Mouse (Mus musculus) intestine, embryonic 16.5 days (tissue): ENCODE data around the gene Glis1. TPM values are rescaled to one million over a fixed set of nuclear protein-coding genes. Genes with fewer than 3 reads are reported as not detected.
A peak's percentile ranks its signal among the peaks of the same experiment; 100 is the strongest.

ENCODE experiments used
- ATAC-seq: fragments of 200-750 bp; cut with Nextera tagmentation; 2 replicates; pipeline ENCODE4 v1.8.0; 2017; ENCODE audit warnings: moderate TSS enrichment, moderate library complexity
- H3K27ac ChIP-seq: fragments of 300-500 bp; sonication (generic); 2 replicates; pipeline ENCODE4 v1.5.1; 2014; ENCODE audit warnings: mild to moderate bottlenecking, low read length
- H3K27me3 ChIP-seq: fragments of 300-500 bp; sonication (generic); replicated peaks from 2 replicates; pipeline ENCODE4 v1.6.1; 2014; ENCODE audit warnings: low read length, control low read depth, mixed read lengths; ENCODE audit not compliant: control insufficient read depth, insufficient read depth
- H3K36me3 ChIP-seq: fragments of 300-500 bp; sonication (generic); 2 replicates; pipeline ENCODE4 v1.6.1; 2014; ENCODE audit warnings: low read length, control low read depth; ENCODE audit not compliant: control insufficient read depth, insufficient read depth
- H3K4me1 ChIP-seq: fragments of 300-500 bp; sonication (generic); 2 replicates; pipeline ENCODE4 v1.6.1; 2014; ENCODE audit warnings: low read length, control low read depth, mixed read lengths; ENCODE audit not compliant: control insufficient read depth, insufficient read depth
- H3K4me2 ChIP-seq: fragments of 300-500 bp; sonication (generic); 2 replicates; pipeline ENCODE4 v1.6.1; 2014; ENCODE audit warnings: low read depth, low read length, control low read depth
- H3K4me3 ChIP-seq: fragments of 300-500 bp; sonication (generic); 2 replicates; pipeline ENCODE4 v1.5.1; 2014; ENCODE audit warnings: mild to moderate bottlenecking, low read length
- H3K9ac ChIP-seq: fragments of 300-500 bp; sonication (generic); 2 replicates; pipeline ENCODE4 v1.6.1; 2014; ENCODE audit warnings: low read depth, low read length
- H3K9me3 ChIP-seq: fragments of 300-500 bp; sonication (generic); 2 replicates; pipeline ENCODE4 v1.6.1; 2016; ENCODE audit warnings: low read length, control low read depth; ENCODE audit not compliant: control insufficient read depth
- WGBS: fragments of 180-500 bp; shearing (Covaris S2); extraction: QIAGEN DNeasy Blood & Tissue Kit; methylation state at CpG from one replicate; pipeline ENCODE4 v1.1.7; 2014; 5-methylcytosine and 5-hydroxymethylcytosine counted together
- polyA plus RNA-seq: library from polyadenylated mRNA; unstranded; fragments of >200 nt; fragmentation: Nextera tagmentation; extraction: Ambion mirVana; gene quantifications from 2 replicates; pipeline ENCODE4 v1.2.1, GENCODE M21; 2015

Gene Glis1
- polyA plus RNA-seq, 1 experiment from 2014 or later, result 0.32 TPM

- 62% methylated on average over 5 of the region's 5 CpGs for WGBS
Observed at GRCm38 (mm10) chr4:107485903-107486302, 51.5 kb downstream of the Glis1 start.

GRCm38 (mm10) chr4:107489121-107489840 lies 54.9 kb downstream of the Glis1 start:
- Histone ChIP-seq H3K27ac (no peak overlapping the region), H3K9ac (no peak overlapping the region), H3K4me1 (0 out of 2 replicates have a peak, but pooled peaks cover 7% of the 10 kb centered on the region), H3K36me3 (no peaks in the 10 kb centered on the region), H3K9me3 (no peaks in the 10 kb centered on the region), H3K27me3 (no peaks in the 10 kb centered on the region), H3K4me3 (no peak overlapping the region), H3K4me2 (no peak overlapping the region)
- no peak for ATAC-seq
- WGBS, result 79% methylated on average over 20 of the region's 20 CpGs

More at GRCm38 (mm10) chr4:107485903-107486302, 51.5 kb downstream of the Glis1 start:
- H3K36me3 ChIP-seq, result no peaks in the 10 kb centered on the region
- H3K9ac ChIP-seq, result no peak overlapping the region
- no peak overlapping the region for H3K4me2 ChIP-seq
- H3K4me1 ChIP-seq, result no peaks in the 10 kb centered on the region; the same call in 1 of the 2 replicates
- ATAC-seq, result no peak
- H3K27ac ChIP-seq, result no peak overlapping the region
- H3K27me3 ChIP-seq, result no peaks in the 10 kb centered on the region
- no peak overlapping the region for H3K4me3 ChIP-seq
- no peaks in the 10 kb centered on the region for H3K9me3 ChIP-seq

GRCm38 (mm10) chr4:107492991-107493390 lies 58.6 kb downstream of the Glis1 start:
- Histone ChIP-seq H3K9me3 (no peaks in the 10 kb centered on the region), H3K27ac (no peak overlapping the region), H3K4me1 (0 out of 2 replicates have a peak, but pooled peaks cover 7% of the 10 kb centered on the region), H3K36me3 (no peaks in the 10 kb centered on the region), H3K9ac (no peak overlapping the region), H3K4me3 (no peak overlapping the region), H3K27me3 (no peaks in the 10 kb centered on the region), H3K4me2 (no peak overlapping the region)
- WGBS, result 59% methylated on average over 5 of the region's 5 CpGs
- ATAC-seq, result no peak

- no peak overlapping the region for H3K27ac ChIP-seq
- H3K4me3 ChIP-seq, result no peak overlapping the region
- H3K4me1 ChIP-seq, result 0 out of 2 replicates have a peak, but pooled peaks cover 7% of the 10 kb centered on the region
- no peaks in the 10 kb centered on the region for H3K36me3 ChIP-seq
- no peaks in the 10 kb centered on the region for H3K9me3 ChIP-seq
- H3K9ac ChIP-seq, result no peak overlapping the region
- WGBS, result 77% methylated on average over 9 of the region's 9 CpGs
- no peak for ATAC-seq
- H3K27me3 ChIP-seq, result no peaks in the 10 kb centered on the region
- H3K4me2 ChIP-seq, result no peak overlapping the region
Observed at GRCm38 (mm10) chr4:107495751-107496430, 61.5 kb downstream of the Glis1 start.

- Histone ChIP-seq H3K27ac (no peak overlapping the region), H3K4me1 (peaks cover 9% of the 10 kb centered on the region), H3K27me3 (no peaks in the 10 kb centered on the region), H3K4me3 (no peak overlapping the region), H3K9ac (no peak overlapping the region), H3K9me3 (no peaks in the 10 kb centered on the region), H3K4me2 (no peak overlapping the region), H3K36me3 (no peaks in the 10 kb centered on the region)
- no peak for ATAC-seq
- 87% methylated on average over 18 of the region's 18 CpGs for WGBS
Observed at GRCm38 (mm10) chr4:107497430-107497935, 63.1 kb downstream of the Glis1 start.

- Histone ChIP-seq H3K4me3 (no peak overlapping the region), H3K27ac (peak overlapping the region; percentile 41; the same call in 1 of the 2 replicates), H3K9ac (no peak overlapping the region), H3K9me3 (no peaks in the 10 kb centered on the region), H3K4me1 (peaks cover 7% of the 10 kb centered on the region), H3K36me3 (no peaks in the 10 kb centered on the region), H3K27me3 (no peaks in the 10 kb centered on the region), H3K4me2 (no peak overlapping the region)
- peak; percentile 53 for ATAC-seq
- 53% methylated on average over 10 of the region's 10 CpGs for WGBS
Observed at GRCm38 (mm10) chr4:107502601-107503051, 68.2 kb downstream of the Glis1 start.

GRCm38 (mm10) chr4:107514981-107515380 lies 80.6 kb downstream of the Glis1 start:
- Histone ChIP-seq H3K9me3 (no peaks in the 10 kb centered on the region), H3K36me3 (no peaks in the 10 kb centered on the region), H3K4me2 (no peak overlapping the region), H3K27ac (no peak overlapping the region), H3K4me1 (no peaks in the 10 kb centered on the region), H3K27me3 (no peaks in the 10 kb centered on the region), H3K9ac (no peak overlapping the region), H3K4me3 (no peak overlapping the region)
- 91% methylated on average over 11 of the region's 11 CpGs for WGBS
- ATAC-seq, result no peak

- H3K27ac ChIP-seq, result no peak overlapping the region
- WGBS, result 91% methylated on average over 7 of the region's 7 CpGs
- H3K4me2 ChIP-seq, result no peak overlapping the region
- H3K4me1 ChIP-seq, result no peaks in the 10 kb centered on the region
- H3K36me3 ChIP-seq, result no peaks in the 10 kb centered on the region
- ATAC-seq, result no peak
- H3K9ac ChIP-seq, result no peak overlapping the region
- H3K4me3 ChIP-seq, result no peak overlapping the region
- no peaks in the 10 kb centered on the region for H3K9me3 ChIP-seq
- H3K27me3 ChIP-seq, result no peaks in the 10 kb centered on the region
Observed at GRCm38 (mm10) chr4:107515626-107516025, 81.2 kb downstream of the Glis1 start.

GRCm38 (mm10) chr4:107518766-107519165 lies 84.4 kb downstream of the Glis1 start:
- H3K9ac ChIP-seq, result no peak overlapping the region
- H3K27ac ChIP-seq, result no peak overlapping the region
- H3K36me3 ChIP-seq, result no peaks in the 10 kb centered on the region
- no peak for ATAC-seq
- no peaks in the 10 kb centered on the region for H3K9me3 ChIP-seq
- 76% methylated on average over 11 of the region's 11 CpGs for WGBS
- H3K4me1 ChIP-seq, result no peaks in the 10 kb centered on the region
- no peaks in the 10 kb centered on the region for H3K27me3 ChIP-seq
- no peak overlapping the region for H3K4me3 ChIP-seq
- no peak overlapping the region for H3K4me2 ChIP-seq
